Mouse (Mus musculus): ENCODE results near the gene Atxn2.

GRCm38 (mm10) chr5:121740516-121740915 is 29.4 kb downstream of the Atxn2 start:
- no peak for TF ChIP-seq CTCF (IDR thresholded peaks at IDR 0.05; ENCODE audit: low read depth, low read length)
- no peak for TF ChIP-seq POLR2A (IDR thresholded peaks at IDR 0.05; ENCODE audit: borderline replicate concordance, low read depth, low read length)
